Mouse (Mus musculus): ENCODE measurements around the gene Clcn3.

- no peak for TF ChIP-seq POLR2A (IDR thresholded peaks at IDR 0.05; ENCODE audit: extremely low read depth, insufficient read depth, low read length)
- TF ChIP-seq CTCF (IDR thresholded peaks at IDR 0.05; ENCODE audit: extremely low read depth, insufficient read depth, low read length), result no peak
Observed at GRCm38 (mm10) chr8:60952803-60953202, 30.3 kb downstream of the Clcn3 start.

Data from cortical plate, adult 2 months (tissue).